Mouse (Mus musculus) induced T-regulatory cell, adult 2 months (primary cell): ENCODE measurements around the gene Abcd2.
A peak's percentile ranks its signal among the peaks of the same experiment; 100 is the strongest.

Experiments
- DNase-seq: peaks from one replicate; pipeline ENCODE4 v3.0.0-alpha.2; 2012; ENCODE audit warnings: low read depth

Abcd2 gene

GRCm38 (mm10) chr15:91191412-91192222 is at the start of gene Abcd2:
Abcd2 (minus strand) TSS chr15:91191799.
- peak; percentile 4 for DNase-seq

- no peak for DNase-seq
These were observed 49.2 kb upstream of the Abcd2 start for GRCm38 (mm10) chr15:91240683-91241335.

- DNase-seq, result no peak
These were observed 45.7 kb upstream of the Abcd2 start for GRCm38 (mm10) chr15:91237294-91237693.

- no peak for DNase-seq
These were observed 14.9 kb upstream of the Abcd2 start for GRCm38 (mm10) chr15:91206518-91206917.

GRCm38 (mm10) chr15:91203521-91203920 is 11.9 kb upstream of the Abcd2 start:
- DNase-seq, result no peak

GRCm38 (mm10) chr15:91202486-91202885 is 10.9 kb upstream of the Abcd2 start:
- DNase-seq, result no peak

- DNase-seq, result no peak
These were observed 9.2 kb upstream of the Abcd2 start for GRCm38 (mm10) chr15:91200833-91201232.

GRCm38 (mm10) chr15:91199256-91199905 is 7.8 kb upstream of the Abcd2 start, which contains the start of gene CN725425:
CN725425 (plus strand) TSS chr15:91199494.
- DNase-seq, result no peak

- no peak for DNase-seq
These were observed 612 bp upstream of the Abcd2 start for GRCm38 (mm10) chr15:91192223-91192598.

- DNase-seq, result no peak
These were observed 936 bp downstream of the Abcd2 start for GRCm38 (mm10) chr15:91190519-91191207.

GRCm38 (mm10) chr15:91190026-91190425 is 1.6 kb downstream of the Abcd2 start:
- no peak for DNase-seq

- DNase-seq, result no peak
These were observed 5.2 kb downstream of the Abcd2 start for GRCm38 (mm10) chr15:91186358-91186757.

- DNase-seq, result no peak
These were observed 11.5 kb downstream of the Abcd2 start for GRCm38 (mm10) chr15:91179911-91180622.

- DNase-seq, result no peak
These were observed 12.8 kb downstream of the Abcd2 start for GRCm38 (mm10) chr15:91178656-91179314.

- no peak for DNase-seq
These were observed 19.4 kb downstream of the Abcd2 start for GRCm38 (mm10) chr15:91172193-91172592.

- no peak for DNase-seq
These were observed 20.3 kb downstream of the Abcd2 start for GRCm38 (mm10) chr15:91171332-91171731.

GRCm38 (mm10) chr15:91170602-91171328 is 20.8 kb downstream of the Abcd2 start:
- DNase-seq, result no peak

GRCm38 (mm10) chr15:91167850-91168562 is 23.6 kb downstream of the Abcd2 start:
- DNase-seq, result peak; percentile 5

- DNase-seq, result no peak
These were observed 26.6 kb downstream of the Abcd2 start for GRCm38 (mm10) chr15:91165021-91165420.

- no peak for DNase-seq
These were observed 28.1 kb downstream of the Abcd2 start for GRCm38 (mm10) chr15:91163454-91163853.
